Mouse (Mus musculus): ENCODE data around the gene A230072I06Rik. TPM values are rescaled to one million over a fixed set of nuclear protein-coding genes. Genes with fewer than 3 reads are reported as not detected.

The A230072I06Rik gene
- not detected in 2 replicates for polyA plus RNA-seq (2015; fragmentation: Nextera tagmentation; extraction: Ambion mirVana)

DNA sequence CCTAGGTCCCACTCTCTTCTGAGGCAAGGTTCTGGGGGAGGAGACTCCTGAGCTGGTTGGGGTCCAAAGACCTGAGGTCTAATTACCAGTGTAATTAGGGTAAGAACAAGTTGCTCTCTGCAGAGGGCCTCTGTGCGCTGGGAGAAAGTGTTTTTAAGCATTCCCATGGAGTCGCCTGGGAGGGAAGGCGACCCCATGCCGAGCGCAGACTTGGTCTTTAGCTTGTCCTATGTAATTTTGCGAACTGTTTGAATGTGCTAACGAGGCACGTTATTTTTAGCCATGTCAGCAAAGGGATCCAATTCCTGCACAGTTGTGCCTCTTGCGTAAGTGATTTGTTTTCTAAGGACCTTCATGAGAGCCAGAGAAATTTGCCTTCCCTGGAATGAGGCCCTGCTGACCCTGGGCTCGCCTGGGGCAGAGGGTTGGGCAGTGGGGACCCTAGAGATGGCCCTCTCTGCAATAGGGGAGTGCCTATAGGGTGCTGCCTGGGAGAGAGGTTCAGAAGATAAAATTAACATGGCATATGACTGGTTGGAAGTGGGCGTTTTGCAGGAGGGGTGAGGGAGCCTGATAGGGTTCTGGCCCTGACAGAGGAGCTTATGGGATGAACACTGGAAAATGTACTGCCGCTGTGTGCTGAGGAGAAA lies at the start of gene A230072I06Rik:
Gene A230072I06Rik (plus strand): TSS at position 157 of the 650 bp plus-strand sequence.
- H3K9ac ChIP-seq: no peak within 1 kb of the TSS
- H3K27me3 ChIP-seq: peaks cover 16% of the 10 kb centered on the region
- H3K27ac ChIP-seq: no peak within 1 kb of the TSS
- no peak within 1 kb of the TSS for H3K4me3 ChIP-seq
- no peak for ATAC-seq (ENCODE audit: insufficient number of reproducible peaks, insufficient read depth, low FRiP score, low TSS enrichment, low read depth)
- H3K4me1 ChIP-seq: peaks cover 18% of the 10 kb centered on the region
- H3K36me3 ChIP-seq: no peaks in the 10 kb centered on the region
- no peaks in the 10 kb centered on the region for H3K9me3 ChIP-seq
- 25% methylated on average over 12 of the region's 12 CpGs for WGBS
- no peak within 1 kb of the TSS for H3K4me2 ChIP-seq

DNA sequence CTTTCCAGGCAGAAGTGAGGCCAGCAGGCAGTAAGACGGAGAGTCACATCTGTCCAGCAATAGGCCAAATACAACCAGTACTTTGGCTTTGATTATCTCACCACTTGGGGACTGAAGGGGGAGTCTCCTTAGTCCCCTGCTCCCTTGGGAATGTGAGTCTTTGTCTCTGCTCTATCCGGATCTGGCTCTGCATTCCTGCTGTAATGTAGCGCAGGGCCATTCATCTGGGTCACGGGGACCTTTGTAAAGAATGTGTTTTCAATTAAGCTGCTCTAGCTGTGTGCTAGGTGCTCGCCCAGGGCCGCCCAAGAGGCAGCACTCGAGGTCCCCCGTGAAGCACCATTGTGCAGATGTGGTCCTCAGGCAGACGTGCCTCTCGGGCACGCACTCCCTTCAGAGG lies 44.6 kb upstream of the A230072I06Rik start:
- H3K27me3 ChIP-seq: no peaks in the 10 kb centered on the region; the same call in 1 of the 2 replicates
- ATAC-seq (ENCODE audit: insufficient number of reproducible peaks, insufficient read depth, low FRiP score, low TSS enrichment, low read depth): no peak; the same call in 1 of the 2 replicates
- H3K9ac ChIP-seq: no peak overlapping the region
- H3K4me1 ChIP-seq: peaks cover 9% of the 10 kb centered on the region
- H3K4me3 ChIP-seq: no peak overlapping the region
- WGBS: 14% methylated on average over 11 of the region's 11 CpGs
- no peaks in the 10 kb centered on the region for H3K9me3 ChIP-seq
- no peaks in the 10 kb centered on the region for H3K36me3 ChIP-seq
- no peak overlapping the region for H3K27ac ChIP-seq
- no peak overlapping the region for H3K4me2 ChIP-seq

DNA sequence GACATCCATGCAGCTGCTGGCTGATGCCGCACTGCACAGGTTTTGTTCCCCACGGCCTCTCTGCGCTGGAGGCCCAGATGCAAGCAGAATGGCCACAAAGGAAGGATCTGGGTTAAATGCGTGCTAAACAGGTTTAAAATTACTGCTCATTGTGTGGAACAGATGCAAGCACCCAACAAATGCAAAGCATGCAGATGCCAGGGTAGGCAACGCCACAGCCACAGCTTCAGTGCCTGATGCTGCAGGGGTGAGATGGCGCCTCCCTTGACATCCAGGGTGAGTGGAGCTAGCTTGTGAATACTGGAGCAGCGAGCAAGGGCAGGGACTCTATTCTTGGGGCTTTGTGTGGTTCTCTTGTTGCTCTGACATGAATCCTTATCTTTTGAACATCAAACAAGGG lies 39.8 kb upstream of the A230072I06Rik start:
- no peak for ATAC-seq (ENCODE audit: insufficient number of reproducible peaks, insufficient read depth, low FRiP score, low TSS enrichment, low read depth)
- WGBS: 79% methylated on average over 7 of the region's 7 CpGs
- no peak overlapping the region for H3K4me2 ChIP-seq
- no peak overlapping the region for H3K27ac ChIP-seq
- peaks cover 6% of the 10 kb centered on the region for H3K4me1 ChIP-seq
- H3K9me3 ChIP-seq: no peaks in the 10 kb centered on the region
- H3K36me3 ChIP-seq: no peaks in the 10 kb centered on the region
- H3K9ac ChIP-seq: no peak overlapping the region
- no peak overlapping the region for H3K4me3 ChIP-seq
- H3K27me3 ChIP-seq: no peaks in the 10 kb centered on the region; the same call in 1 of the 2 replicates

DNA sequence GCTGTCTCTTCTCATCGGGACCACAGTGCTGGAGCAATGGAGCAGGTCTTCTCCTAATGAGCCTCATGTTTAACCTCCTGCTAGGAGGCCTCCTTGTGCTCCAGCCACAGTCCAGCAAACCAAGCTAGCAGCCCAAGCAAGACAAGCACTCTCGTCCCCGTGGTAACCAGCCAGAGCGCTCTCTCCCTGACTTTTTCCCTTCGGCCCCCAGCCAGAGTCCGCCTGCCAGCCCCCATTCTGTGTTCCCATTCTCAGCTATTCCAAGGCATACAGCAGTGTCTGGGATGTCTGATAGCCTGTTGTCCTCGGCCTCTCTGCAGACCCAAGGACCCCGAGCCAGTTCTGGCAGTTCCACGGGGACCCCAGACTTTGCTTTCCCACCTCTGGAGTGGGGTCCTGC lies 38.5 kb upstream of the A230072I06Rik start:
- Histone ChIP-seq H3K27ac (no peak overlapping the region), H3K9ac (no peak overlapping the region), H3K4me3 (no peak overlapping the region), H3K4me2 (no peak overlapping the region), H3K9me3 (no peaks in the 10 kb centered on the region), H3K36me3 (no peaks in the 10 kb centered on the region), H3K27me3 (no peaks in the 10 kb centered on the region), H3K4me1 (no peaks in the 10 kb centered on the region)
- 76% methylated on average over 9 of the region's 9 CpGs for WGBS
- ATAC-seq (ENCODE audit: insufficient number of reproducible peaks, insufficient read depth, low FRiP score, low TSS enrichment, low read depth): no peak

DNA sequence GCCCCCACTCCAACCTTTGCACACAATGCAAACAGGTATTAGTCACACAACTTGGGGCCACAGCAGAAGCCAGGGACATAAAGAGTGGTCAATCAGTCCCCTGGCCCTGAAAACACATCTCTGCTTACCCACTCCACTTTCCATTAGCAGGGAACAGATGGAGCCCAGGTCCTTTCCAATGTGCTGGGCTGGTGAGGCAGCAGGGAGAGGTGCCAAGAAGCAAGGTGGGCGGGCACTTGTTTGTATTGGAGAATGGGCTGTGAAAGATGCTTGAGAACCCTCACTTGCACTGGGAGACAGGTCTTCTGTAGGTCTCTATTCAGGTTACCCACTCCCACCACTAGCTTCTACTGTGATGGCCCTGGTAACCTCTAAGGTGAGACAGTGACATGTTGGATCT lies 34.9 kb upstream of the A230072I06Rik start:
- Histone ChIP-seq H3K9me3 (no peaks in the 10 kb centered on the region), H3K36me3 (no peaks in the 10 kb centered on the region), H3K27me3 (no peaks in the 10 kb centered on the region), H3K4me2 (no peak overlapping the region), H3K27ac (no peak overlapping the region), H3K4me3 (no peak overlapping the region), H3K4me1 (no peaks in the 10 kb centered on the region), H3K9ac (no peak overlapping the region)
- WGBS: 84% methylated on average over 1 of the region's 1 CpGs
- ATAC-seq (ENCODE audit: insufficient number of reproducible peaks, insufficient read depth, low FRiP score, low TSS enrichment, low read depth): no peak

DNA sequence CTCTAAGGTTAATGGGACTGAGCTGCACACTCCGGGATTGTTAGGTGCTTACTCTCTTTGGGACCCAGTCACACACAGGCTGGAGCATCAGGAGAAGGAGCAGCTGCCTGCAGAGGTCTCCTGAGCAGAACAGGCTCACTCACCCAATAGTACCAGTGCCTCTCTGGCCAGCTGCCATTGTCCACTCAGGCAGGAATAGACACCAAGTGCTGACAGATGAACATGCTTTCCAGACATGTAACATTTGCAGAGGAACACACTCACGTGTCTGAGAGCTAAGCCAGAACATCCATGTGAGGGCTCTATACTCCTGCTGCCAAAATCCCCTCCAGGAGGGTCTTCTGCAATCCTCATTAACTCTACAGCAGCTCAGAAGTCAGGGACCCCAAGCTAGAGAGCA lies 18.7 kb upstream of the A230072I06Rik start:
- 77% methylated on average over 2 of the region's 2 CpGs for WGBS
- Histone ChIP-seq H3K4me3 (no peak overlapping the region), H3K36me3 (no peaks in the 10 kb centered on the region), H3K27me3 (peaks cover 8% of the 10 kb centered on the region), H3K27ac (no peak overlapping the region), H3K9me3 (no peaks in the 10 kb centered on the region), H3K9ac (no peak overlapping the region), H3K4me1 (0 out of 2 replicates have a peak, but pooled peaks cover 2% of the 10 kb centered on the region), H3K4me2 (no peak overlapping the region)
- ATAC-seq (ENCODE audit: insufficient number of reproducible peaks, insufficient read depth, low FRiP score, low TSS enrichment, low read depth): no peak

DNA sequence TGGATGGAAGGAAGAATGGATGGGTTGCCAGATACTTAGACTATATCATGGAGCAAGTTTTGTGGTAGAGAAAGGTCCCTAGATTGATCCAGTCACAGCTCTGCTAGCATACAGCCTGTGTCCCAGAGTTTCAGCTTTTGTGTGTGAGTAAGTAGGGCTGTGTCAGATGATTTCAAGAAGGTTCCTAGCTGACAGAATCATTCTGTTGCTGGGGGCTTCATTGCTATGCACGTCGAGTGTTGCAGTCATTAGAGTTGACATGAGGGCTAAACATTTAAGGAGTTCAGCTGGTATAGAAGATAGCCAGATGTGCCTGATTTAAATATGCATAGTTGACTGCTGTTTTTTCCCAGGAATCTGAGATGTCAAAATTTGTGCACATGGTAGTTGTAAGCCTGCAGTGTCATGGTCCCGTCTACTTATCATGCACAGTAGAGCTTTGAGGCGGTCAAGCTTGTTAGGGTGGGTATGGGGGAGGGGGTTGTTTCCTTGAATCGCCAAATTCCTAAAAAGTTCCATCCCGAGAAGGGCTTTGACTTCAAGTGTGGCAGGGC lies 18.1 kb upstream of the A230072I06Rik start:
- Histone ChIP-seq H3K9me3 (no peaks in the 10 kb centered on the region), H3K27ac (no peak overlapping the region), H3K4me2 (no peak overlapping the region), H3K36me3 (no peaks in the 10 kb centered on the region), H3K4me1 (0 out of 2 replicates have a peak, but pooled peaks cover 2% of the 10 kb centered on the region), H3K27me3 (peaks cover 8% of the 10 kb centered on the region), H3K4me3 (no peak overlapping the region), H3K9ac (no peak overlapping the region)
- no peak for ATAC-seq (ENCODE audit: insufficient number of reproducible peaks, insufficient read depth, low FRiP score, low TSS enrichment, low read depth)
- WGBS: 43% methylated on average over 6 of the region's 6 CpGs

DNA sequence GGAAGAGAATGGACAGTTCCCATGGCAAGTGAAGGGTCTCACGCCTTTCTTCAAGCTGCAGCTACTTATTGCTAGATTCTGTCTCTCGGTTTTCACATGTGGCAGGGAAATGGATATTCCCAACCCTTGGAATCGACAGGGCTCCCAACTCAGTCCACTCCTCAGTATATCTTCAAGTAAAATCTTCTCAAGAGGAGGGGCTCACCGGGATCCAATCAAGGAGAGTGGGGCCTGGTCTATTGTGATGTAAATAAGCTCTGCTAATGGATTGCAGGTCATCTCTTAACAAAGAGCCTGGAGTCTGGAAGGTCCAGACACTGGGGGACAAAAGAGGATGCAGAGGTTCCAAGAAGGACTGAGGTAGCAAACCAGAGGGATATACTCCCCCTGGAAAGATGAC lies 17.1 kb upstream of the A230072I06Rik start:
- H3K9ac ChIP-seq: no peak overlapping the region
- ATAC-seq (ENCODE audit: insufficient number of reproducible peaks, insufficient read depth, low FRiP score, low TSS enrichment, low read depth): no peak
- no peak overlapping the region for H3K4me3 ChIP-seq
- 57% methylated on average over 4 of the region's 4 CpGs for WGBS
- H3K36me3 ChIP-seq: no peaks in the 10 kb centered on the region
- H3K27me3 ChIP-seq: peaks cover 8% of the 10 kb centered on the region
- H3K27ac ChIP-seq: no peak overlapping the region
- H3K4me1 ChIP-seq: 0 out of 2 replicates have a peak, but pooled peaks cover 2% of the 10 kb centered on the region
- H3K4me2 ChIP-seq: no peak overlapping the region
- H3K9me3 ChIP-seq: no peaks in the 10 kb centered on the region

DNA sequence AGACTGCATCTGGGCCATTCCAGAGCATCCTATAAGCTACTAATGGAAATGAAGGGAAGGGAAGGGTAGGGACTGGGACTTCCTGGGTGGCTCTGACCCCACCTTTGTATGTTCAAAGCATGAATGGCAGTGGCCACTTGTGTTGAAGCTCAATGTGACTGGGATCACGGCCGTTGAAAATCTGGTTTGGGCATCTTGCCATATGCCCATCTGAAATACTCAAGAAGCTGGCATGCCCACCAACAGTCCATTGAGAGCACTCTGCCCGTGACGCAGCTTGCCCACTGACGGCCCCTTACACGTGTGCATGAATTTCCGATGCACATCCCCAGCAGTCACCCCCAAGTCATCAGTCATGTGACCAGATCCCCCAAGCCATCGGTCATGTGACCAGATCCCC lies 13.6 kb upstream of the A230072I06Rik start:
- Histone ChIP-seq H3K9ac (no peak overlapping the region), H3K4me3 (no peak overlapping the region), H3K27ac (no peak overlapping the region), H3K4me1 (0 out of 2 replicates have a peak, but pooled peaks cover 2% of the 10 kb centered on the region), H3K4me2 (no peak overlapping the region), H3K9me3 (no peaks in the 10 kb centered on the region), H3K27me3 (peaks cover 16% of the 10 kb centered on the region), H3K36me3 (no peaks in the 10 kb centered on the region)
- ATAC-seq (ENCODE audit: insufficient number of reproducible peaks, insufficient read depth, low FRiP score, low TSS enrichment, low read depth): no peak
- WGBS: 95% methylated on average over 8 of the region's 8 CpGs

DNA sequence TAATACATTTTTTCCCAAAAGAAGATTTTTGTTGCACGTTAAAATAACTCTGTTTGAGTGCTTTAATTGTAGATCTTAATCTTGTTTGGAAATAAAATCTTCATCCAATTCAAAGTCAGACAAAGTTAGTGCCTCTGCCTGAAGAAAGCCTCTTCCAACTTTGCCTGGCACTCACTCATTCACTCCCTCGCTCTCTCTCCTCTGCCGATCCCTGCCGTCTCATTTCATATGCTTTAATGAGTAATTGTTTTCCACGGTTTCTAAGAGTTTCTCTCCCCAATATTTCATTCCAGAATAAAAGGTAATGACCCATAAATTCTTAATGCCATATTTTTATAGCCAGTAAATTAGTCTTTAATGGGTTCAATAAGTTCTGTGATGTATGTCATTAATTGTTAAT lies 10.8 kb upstream of the A230072I06Rik start:
- H3K27me3 ChIP-seq: peaks cover 16% of the 10 kb centered on the region
- H3K9ac ChIP-seq: no peak overlapping the region
- no peak overlapping the region for H3K4me2 ChIP-seq
- no peak overlapping the region for H3K27ac ChIP-seq
- H3K36me3 ChIP-seq: no peaks in the 10 kb centered on the region
- H3K4me1 ChIP-seq: no peaks in the 10 kb centered on the region
- 60% methylated on average over 5 of the region's 5 CpGs for WGBS
- no peak for ATAC-seq (ENCODE audit: insufficient number of reproducible peaks, insufficient read depth, low FRiP score, low TSS enrichment, low read depth)
- no peaks in the 10 kb centered on the region for H3K9me3 ChIP-seq
- no peak overlapping the region for H3K4me3 ChIP-seq

DNA sequence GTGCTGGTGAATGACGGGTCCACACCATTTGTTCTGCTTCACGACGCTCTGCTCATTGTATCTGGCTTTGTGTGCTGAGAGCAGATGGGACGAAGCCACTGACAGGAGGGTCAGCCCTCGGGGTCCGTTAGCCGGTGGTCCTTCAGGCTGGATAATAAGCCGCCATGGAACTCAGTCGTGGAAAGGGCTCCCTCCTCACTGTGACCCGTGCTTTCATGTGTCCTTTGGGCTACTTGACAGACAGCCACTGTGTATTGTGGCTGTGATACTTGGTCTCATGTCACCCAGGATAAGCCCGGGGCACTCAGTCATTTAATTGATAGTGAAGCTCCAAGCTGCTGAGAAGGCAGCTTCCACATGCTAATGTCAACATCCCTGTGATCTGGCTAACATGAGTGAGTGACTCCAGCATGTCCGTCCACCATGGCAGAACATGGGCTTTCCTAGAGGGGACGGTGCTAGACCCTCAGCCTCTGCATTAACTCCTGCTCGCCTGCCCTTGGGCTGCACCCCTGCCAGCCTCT lies 10.3 kb upstream of the A230072I06Rik start:
- H3K27ac ChIP-seq: no peak overlapping the region
- H3K9ac ChIP-seq: no peak overlapping the region
- 50% methylated on average over 14 of the region's 14 CpGs for WGBS
- no peaks in the 10 kb centered on the region for H3K4me1 ChIP-seq
- H3K4me3 ChIP-seq: no peak overlapping the region
- no peaks in the 10 kb centered on the region for H3K36me3 ChIP-seq
- H3K4me2 ChIP-seq: no peak overlapping the region
- H3K9me3 ChIP-seq: no peaks in the 10 kb centered on the region
- H3K27me3 ChIP-seq: peaks cover 16% of the 10 kb centered on the region
- no peak for ATAC-seq (ENCODE audit: insufficient number of reproducible peaks, insufficient read depth, low FRiP score, low TSS enrichment, low read depth)
